In genomic region chr11:17012948-17013347, GRCm38 (mm10) we compare ENCODE assay signal across 25 mouse cellular contexts. TPM values are rescaled to one million over a fixed set of nuclear protein-coding genes. Genes with fewer than 3 reads are reported as not detected.
A peak's percentile ranks its signal among the peaks of the same experiment; 100 is the strongest.
DNase-seq lines count a peak whose midpoint lies in the region; ATAC-seq and TF ChIP-seq lines count a peak whose summit lies in the region.
"Had no signal": no experiment of that assay in that cellular context is flagged by ENCODE, and none has a peak within 500 bp of the region (broad histone marks: within the 10 kb centered on the region; RNA-seq: fewer than 3 reads in every experiment).

No protein-coding gene starts in this region.

- no peaks in the 10 kb centered on the region for H3K36me3 ChIP-seq in intestine, postnatal 0 days (ENCODE audit: control insufficient read depth, insufficient read depth)
- no peaks in the 10 kb centered on the region for H3K36me3 ChIP-seq in intestine, embryonic 16.5 days (ENCODE audit: control insufficient read depth, insufficient read depth, low read length)
- H3K36me3 ChIP-seq: embryonic facial prominence, embryonic 15.5 days; heart, embryonic 12.5 days; limb, embryonic 13.5 days; liver, embryonic 15.5 days; neural tube, embryonic 12.5 days had no signal

- no peak overlapping the region for H3K27ac ChIP-seq in intestine, postnatal 0 days (ENCODE audit: low read depth, low read length)
- H3K27ac ChIP-seq in intestine, embryonic 16.5 days (ENCODE audit: low read length), result no peak overlapping the region
- H3K27ac ChIP-seq: embryonic facial prominence, embryonic 15.5 days; gastrocnemius, adult 2 months; hindbrain, postnatal 0 days; limb, embryonic 13.5 days; liver, embryonic 15.5 days; neural tube, embryonic 12.5 days had no signal

- H3K9me3 ChIP-seq in intestine, postnatal 0 days (ENCODE audit: control insufficient read depth), result no peaks in the 10 kb centered on the region
- H3K9me3 ChIP-seq in intestine, embryonic 16.5 days (ENCODE audit: control insufficient read depth, low read length), result no peaks in the 10 kb centered on the region
- H3K9me3 ChIP-seq: embryonic facial prominence, embryonic 15.5 days; liver, embryonic 15.5 days had no signal

- H3K9ac ChIP-seq in intestine, postnatal 0 days (ENCODE audit: low read depth, low read length), result no peak overlapping the region
- H3K9ac ChIP-seq in intestine, embryonic 16.5 days (ENCODE audit: low read depth, low read length), result no peak overlapping the region
- H3K9ac ChIP-seq: embryonic facial prominence, embryonic 15.5 days; heart, embryonic 12.5 days; limb, embryonic 13.5 days; liver, embryonic 15.5 days; neural tube, embryonic 12.5 days had no signal

- POLR2A ChIA-PET in Patski (lab: Charles Lee), result no interaction called here

- CTCF ChIA-PET in Patski (lab: Charles Lee), result interaction anchor here (1.4 kb wide), 2 partner anchors 45 to 488 kb away, joined by 3 read pairs; no protein-coding TSS in a partner anchor

- H3K4me1 ChIP-seq in intestine, postnatal 0 days (replicated peaks; ENCODE audit: control insufficient read depth, insufficient read depth, low read length), result no peaks in the 10 kb centered on the region
- no peaks in the 10 kb centered on the region for H3K4me1 ChIP-seq in intestine, embryonic 16.5 days (ENCODE audit: control insufficient read depth, insufficient read depth, low read length)
- H3K4me1 ChIP-seq: embryonic facial prominence, embryonic 15.5 days; heart, embryonic 12.5 days; limb, embryonic 13.5 days; liver, embryonic 15.5 days; neural tube, embryonic 12.5 days had no signal

- H3K4me2 ChIP-seq in intestine, postnatal 0 days (replicated peaks; ENCODE audit: low read depth), result no peak overlapping the region
- H3K4me2 ChIP-seq in intestine, embryonic 16.5 days (ENCODE audit: low read depth, low read length), result no peak overlapping the region
- H3K4me2 ChIP-seq: embryonic facial prominence, embryonic 15.5 days; heart, embryonic 12.5 days; limb, embryonic 13.5 days; liver, embryonic 15.5 days; neural tube, embryonic 12.5 days had no signal

- TF ChIP-seq CTCF in intestine, postnatal 0 days (IDR thresholded peaks at IDR 0.05; ENCODE audit: low read depth), result peak; percentile 26; the same call in 1 of the 2 replicates
- TF ChIP-seq CTCF in Patski (IDR thresholded peaks at IDR 0.05), result peak; percentile 19

- H3K4me3 ChIP-seq in intestine, postnatal 0 days (ENCODE audit: low read depth, low read length), result no peak overlapping the region
- H3K4me3 ChIP-seq in intestine, embryonic 16.5 days (ENCODE audit: low read length), result no peak overlapping the region
- H3K4me3 ChIP-seq: embryonic facial prominence, embryonic 15.5 days; gastrocnemius, adult 2 months; heart, embryonic 12.5 days; limb, embryonic 13.5 days; liver, embryonic 15.5 days; neural tube, embryonic 12.5 days had no signal

- DNase-seq in 416B (ENCODE audit: low read depth) (peak; percentile 71), Patski (ENCODE audit: low read depth, low spot score) (no peak)
- no peak for DNase-seq in thymus, postnatal 10 days (ENCODE audit: low spot score in 2 of 2)
- no peak for DNase-seq in right cerebral cortex, postnatal 36 days (ENCODE audit: low spot score in 2 of 2)
- DNase-seq in right cerebral cortex, postnatal 25 days, result no peak
- DNase-seq: adrenal gland, postnatal 10 days; cerebellum, adult 2 months; gastrocnemius, adult 2 months; heart, adult 11 months; heart, postnatal 10 days; kidney, adult 18-20 months; kidney, postnatal 4 days; midbrain, embryonic 14.5 days; right cerebral cortex, adult 18-20 months; thymus, adult 18-20 months had no signal

- ATAC-seq in intestine, postnatal 0 days, result no peak
- no peak for ATAC-seq in intestine, embryonic 16.5 days
- no peak for ATAC-seq in Patski
- ATAC-seq in monocyte, adult 5-6 weeks (replicated peaks; ENCODE audit: insufficient number of reproducible peaks, low FRiP score, low TSS enrichment, poor library complexity, severe bottlenecking), result peak; percentile 60
- ATAC-seq: forebrain, embryonic 14.5 days; hindbrain, postnatal 0 days had no signal

- in situ Hi-C loops in Patski (cut with MboI; ENCODE audit: low pct_unique_long_range_greater_than_20kb), result no loop called here

- no peaks in the 10 kb centered on the region for H3K27me3 ChIP-seq in intestine, postnatal 0 days (replicated peaks; ENCODE audit: control insufficient read depth, insufficient read depth, low read length)
- H3K27me3 ChIP-seq in intestine, embryonic 16.5 days (replicated peaks; ENCODE audit: control insufficient read depth, insufficient read depth, low read length), result no peaks in the 10 kb centered on the region
- peaks cover 73% of the 10 kb centered on the region for H3K27me3 ChIP-seq in Patski
- H3K27me3 ChIP-seq: embryonic facial prominence, embryonic 15.5 days; heart, embryonic 12.5 days; limb, embryonic 13.5 days; liver, embryonic 15.5 days; neural tube, embryonic 12.5 days had no signal

RNA-seq across cellular contexts. Expression of gene Cnrip1, which starts 38.4 kb away (rescaled TPM):
- 12.2 and 12.4 TPM in 2 replicates for polyA plus RNA-seq in intestine, postnatal 0 days (2015; fragmentation: Nextera tagmentation; extraction: Ambion mirVana)
- 20.4 and 22.6 TPM in 2 replicates for polyA plus RNA-seq in intestine, embryonic 16.5 days (2015; fragmentation: Nextera tagmentation; extraction: Ambion mirVana)
- polyA plus RNA-seq in Patski (2021), result 0.08 TPM
- total RNA-seq in monocyte, adult 5-6 weeks (2017), result 2.0 to 15.1 TPM (median 3.2 TPM) in 3 replicates

RNA-seq across cellular contexts. Expression of gene Plek, which starts 39.2 kb away (rescaled TPM):
- polyA plus RNA-seq in intestine, postnatal 0 days (2015; fragmentation: Nextera tagmentation; extraction: Ambion mirVana), result 1.3 and 1.4 TPM in 2 replicates
- 2.2 TPM in 2 replicates for polyA plus RNA-seq in intestine, embryonic 16.5 days (2015; fragmentation: Nextera tagmentation; extraction: Ambion mirVana)
- polyA plus RNA-seq in Patski (2021), result not detected
- total RNA-seq in monocyte, adult 5-6 weeks (2017), result 730 to 802 TPM (median 760 TPM) in 3 replicates

Comparison
In these comparisons a context has a peak if more than half of its experiments do, and no peak if none do; other contexts are left out.
1. RNA of gene Cnrip1, which starts 38.4 kb away (polyA plus RNA-seq): 20.4 to 22.6 TPM in intestine, embryonic 16.5 days and 12.2 to 12.4 TPM in intestine, postnatal 0 days; 0.08 TPM in Patski (single experiment); every median in the first group is over 10 times any median in the second.